Mouse (Mus musculus): Measurements from ENCODE around the gene Gm45521.

Gm45521 gene
- long read RNA-seq, experiment 1, result 0 reads
- long read RNA-seq, experiment 2, result 0 reads

GRCm38 (mm10) chr14:7957049-7957448, at the start of gene Gm45521:
Gm45521 (plus strand) TSS chr14:7957288.
- intact Hi-C loops (cut with DNase I), result no loop called here

GRCm38 (mm10) chr14:7909472-7909871, 47.6 kb upstream of the Gm45521 start:
- intact Hi-C loops (cut with DNase I), result no loop called here

GRCm38 (mm10) chr14:7913842-7914241, 43.2 kb upstream of the Gm45521 start:
- intact Hi-C loops (cut with DNase I), result no loop called here

GRCm38 (mm10) chr14:7914461-7914860, 42.6 kb upstream of the Gm45521 start:
- intact Hi-C loops (cut with DNase I), result no loop called here

- intact Hi-C loops (cut with DNase I), result no loop called here
Measured at GRCm38 (mm10) chr14:7918150-7918991, 38.7 kb upstream of the Gm45521 start.

- intact Hi-C loops (cut with DNase I), result no loop called here
Measured at GRCm38 (mm10) chr14:7919309-7919708, 37.8 kb upstream of the Gm45521 start.

GRCm38 (mm10) chr14:7919921-7920320, 37.2 kb upstream of the Gm45521 start:
- intact Hi-C loops (cut with DNase I), result loop anchor here (10.0 kb wide), 1 partner anchor 45 kb away; no protein-coding TSS in a partner anchor

GRCm38 (mm10) chr14:7921459-7921858, 35.6 kb upstream of the Gm45521 start:
- intact Hi-C loops (cut with DNase I), result loop anchor here (10.0 kb wide), 1 partner anchor 47 kb away; no protein-coding TSS in a partner anchor

GRCm38 (mm10) chr14:7923635-7924034, 33.5 kb upstream of the Gm45521 start:
- intact Hi-C loops (cut with DNase I), result loop anchor here (10.0 kb wide), 1 partner anchor 49 kb away; no protein-coding TSS in a partner anchor

- intact Hi-C loops (cut with DNase I), result loop anchor here (10.0 kb wide), 1 partner anchor 54 kb away; no protein-coding TSS in a partner anchor
Measured at GRCm38 (mm10) chr14:7928362-7928761, 28.7 kb upstream of the Gm45521 start.

GRCm38 (mm10) chr14:7929029-7929428, 28.1 kb upstream of the Gm45521 start:
- intact Hi-C loops (cut with DNase I), result loop anchor here (10.0 kb wide), 1 partner anchor 54 kb away; no protein-coding TSS in a partner anchor

- intact Hi-C loops (cut with DNase I), result no loop called here
Measured at GRCm38 (mm10) chr14:7932151-7932550, 24.9 kb upstream of the Gm45521 start.

- intact Hi-C loops (cut with DNase I), result no loop called here
Measured at GRCm38 (mm10) chr14:7934166-7934565, 22.9 kb upstream of the Gm45521 start.

GRCm38 (mm10) chr14:7937052-7937630, 19.9 kb upstream of the Gm45521 start:
- intact Hi-C loops (cut with DNase I), result no loop called here

GRCm38 (mm10) chr14:7938809-7939784, 18.0 kb upstream of the Gm45521 start:
- intact Hi-C loops (cut with DNase I), result no loop called here

- intact Hi-C loops (cut with DNase I), result loop anchor here (5.0 kb wide), 1 partner anchor 124 kb away; the partner anchor contains the start of gene Flnb
Measured at GRCm38 (mm10) chr14:7941413-7941812, 15.7 kb upstream of the Gm45521 start.

- intact Hi-C loops (cut with DNase I), result loop anchor here (5.0 kb wide), 1 partner anchor 126 kb away; the partner anchor contains the start of gene Flnb
Measured at GRCm38 (mm10) chr14:7943101-7943800, 13.8 kb upstream of the Gm45521 start.

GRCm38 (mm10) chr14:7943801-7944135, 13.3 kb upstream of the Gm45521 start:
- intact Hi-C loops (cut with DNase I), result loop anchor here (5.0 kb wide), 1 partner anchor 126 kb away; the partner anchor contains the start of gene Flnb

GRCm38 (mm10) chr14:7944349-7945039, 12.6 kb upstream of the Gm45521 start:
- intact Hi-C loops (cut with DNase I), result loop anchor here (5.0 kb wide), 1 partner anchor 127 kb away; the partner anchor contains the start of gene Flnb

GRCm38 (mm10) chr14:7945261-7945660, 11.8 kb upstream of the Gm45521 start:
- intact Hi-C loops (cut with DNase I), result no loop called here

All from adrenal gland (tissue).